Mouse (Mus musculus) lung, embryonic 15.5 days (tissue): ENCODE data around the gene Whrn. TPM values are rescaled to one million over a fixed set of nuclear protein-coding genes. Genes with fewer than 3 reads are reported as not detected.
A peak's percentile ranks its signal among the peaks of the same experiment; 100 is the strongest.

ENCODE experiments used
- ATAC-seq: fragments of 200-750 bp; cut with Nextera tagmentation; 2 replicates; pipeline ENCODE4 v1.8.0; 2017; ENCODE audit warnings: moderate number of reproducible peaks, borderline replicate concordance; ENCODE audit not compliant: low FRiP score, low TSS enrichment; ENCODE audit errors: extremely low read depth
- H3K27ac ChIP-seq: fragments of 300-500 bp; sonication (generic); 2 replicates; pipeline ENCODE4 v1.5.1; 2015; ENCODE audit warnings: moderate library complexity, mild to moderate bottlenecking, inconsistent platforms
- H3K27me3 ChIP-seq: fragments of 300-500 bp; sonication (generic); 2 replicates; pipeline ENCODE4 v1.6.1; 2015; ENCODE audit warnings: inconsistent platforms
- H3K36me3 ChIP-seq: fragments of 300-500 bp; sonication (generic); 2 replicates; pipeline ENCODE4 v1.6.1; 2015; ENCODE audit warnings: inconsistent platforms
- H3K4me1 ChIP-seq: fragments of 300-500 bp; sonication (generic); 2 replicates; pipeline ENCODE4 v1.6.1; 2015; ENCODE audit warnings: inconsistent platforms
- H3K4me2 ChIP-seq: fragments of 300-500 bp; sonication (generic); 2 replicates; pipeline ENCODE4 v1.6.1; 2015; ENCODE audit warnings: inconsistent platforms, mild to moderate bottlenecking, moderate library complexity
- H3K4me3 ChIP-seq: fragments of 300-500 bp; sonication (generic); 2 replicates; pipeline ENCODE4 v1.5.1; 2015; ENCODE audit warnings: mild to moderate bottlenecking, inconsistent platforms
- H3K9ac ChIP-seq: fragments of 300-500 bp; sonication (generic); 2 replicates; pipeline ENCODE4 v1.6.1; 2015; ENCODE audit warnings: inconsistent platforms
- H3K9me3 ChIP-seq: fragments of 300-500 bp; sonication (generic); 2 replicates; pipeline ENCODE4 v1.6.1; 2016; ENCODE audit warnings: inconsistent platforms
- WGBS: fragments of 180-500 bp; shearing (Covaris S2); methylation state at CpG from one replicate; pipeline ENCODE4 v1.1.7; 2015; 5-methylcytosine and 5-hydroxymethylcytosine counted together
- polyA plus RNA-seq: library from polyadenylated mRNA; unstranded; fragments of >200 nt; fragmentation: Nextera tagmentation; extraction: Ambion mirVana; gene quantifications from 2 replicates; pipeline ENCODE4 v1.2.1, GENCODE M21; 2015

Gene Whrn
- polyA plus RNA-seq: 2.7 and 2.8 TPM in 2 replicates

DNA sequence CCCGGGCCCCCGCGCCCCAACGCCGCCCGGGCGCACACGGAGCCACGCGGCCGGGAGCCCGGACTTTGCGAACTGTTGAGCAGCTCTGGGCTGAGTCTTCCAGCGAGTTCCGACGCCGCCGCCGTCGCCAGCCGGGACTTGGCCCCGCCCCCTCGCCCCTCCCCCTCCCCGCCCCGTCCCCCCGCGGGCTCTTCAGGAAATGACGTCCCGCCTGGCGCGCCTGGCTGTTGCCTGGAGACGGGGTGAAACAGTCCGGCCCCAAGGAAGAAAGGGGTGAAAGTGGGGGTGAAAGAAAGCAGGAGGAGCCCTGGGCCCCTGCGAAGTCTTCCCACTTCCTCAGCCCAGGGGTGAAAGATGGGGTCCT is at the start of gene Whrn:
Whrn (minus strand) TSS at position 77 of the 364 bp plus-strand sequence.
- peak; percentile 86 for ATAC-seq
- Histone ChIP-seq H3K9me3 (no peaks in the 10 kb centered on the region), H3K4me3 (peak within 1 kb of the TSS; percentile 82), H3K27ac (no peak within 1 kb of the TSS), H3K4me1 (peaks cover 27% of the 10 kb centered on the region), H3K27me3 (peaks cover 43% of the 10 kb centered on the region), H3K36me3 (no peaks in the 10 kb centered on the region), H3K9ac (peak within 1 kb of the TSS; percentile 61), H3K4me2 (peak within 1 kb of the TSS; percentile 98)
- WGBS: under 1% methylated on average over 31 of the region's 34 CpGs

DNA sequence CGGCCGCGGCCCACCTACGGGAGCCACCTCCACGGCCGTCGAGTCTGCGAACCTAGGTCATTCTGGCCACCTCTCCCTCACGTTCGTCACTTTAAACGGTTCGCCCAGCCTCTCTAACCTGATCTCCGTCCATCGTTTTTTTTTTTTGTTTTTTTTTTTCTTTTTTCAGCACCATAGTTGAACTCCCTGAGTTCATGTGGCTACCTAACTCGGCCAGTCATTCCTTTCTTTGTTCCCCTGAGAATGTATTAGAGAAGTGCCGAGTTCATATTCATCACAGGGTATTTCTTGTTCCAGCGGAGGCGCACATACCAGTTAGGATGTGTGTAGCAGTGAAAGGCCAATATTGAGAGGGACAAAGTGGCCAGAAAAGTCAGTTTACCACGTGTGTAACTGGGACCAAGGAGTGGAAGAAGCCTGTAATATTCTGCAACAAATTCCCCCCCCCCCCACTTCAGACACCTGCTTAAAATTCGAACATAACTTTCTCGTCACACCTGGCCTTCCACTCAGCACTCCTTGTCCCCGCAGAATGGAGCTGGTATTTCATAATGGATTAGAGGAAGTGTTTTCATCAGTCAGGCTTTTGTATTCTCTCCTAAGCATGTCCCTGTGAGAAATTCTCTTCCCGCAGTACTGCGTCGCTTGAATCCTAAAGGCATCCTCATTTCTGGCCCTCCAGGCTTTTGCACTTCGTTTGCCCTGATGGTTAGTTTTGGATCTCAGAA is 49.6 kb upstream of the Whrn start:
- WGBS: 15% methylated on average over 26 of the region's 26 CpGs
- Histone ChIP-seq H3K27me3 (no peaks in the 10 kb centered on the region), H3K9ac (peak overlapping the region; percentile 83), H3K36me3 (peaks cover 16% of the 10 kb centered on the region), H3K4me3 (peak overlapping the region; percentile 76), H3K9me3 (no peaks in the 10 kb centered on the region), H3K4me2 (peak overlapping the region; percentile 63), H3K27ac (peak overlapping the region; percentile 76), H3K4me1 (peaks cover 23% of the 10 kb centered on the region)
- ATAC-seq: peak; percentile 20; the same call in 1 of the 2 replicates

DNA sequence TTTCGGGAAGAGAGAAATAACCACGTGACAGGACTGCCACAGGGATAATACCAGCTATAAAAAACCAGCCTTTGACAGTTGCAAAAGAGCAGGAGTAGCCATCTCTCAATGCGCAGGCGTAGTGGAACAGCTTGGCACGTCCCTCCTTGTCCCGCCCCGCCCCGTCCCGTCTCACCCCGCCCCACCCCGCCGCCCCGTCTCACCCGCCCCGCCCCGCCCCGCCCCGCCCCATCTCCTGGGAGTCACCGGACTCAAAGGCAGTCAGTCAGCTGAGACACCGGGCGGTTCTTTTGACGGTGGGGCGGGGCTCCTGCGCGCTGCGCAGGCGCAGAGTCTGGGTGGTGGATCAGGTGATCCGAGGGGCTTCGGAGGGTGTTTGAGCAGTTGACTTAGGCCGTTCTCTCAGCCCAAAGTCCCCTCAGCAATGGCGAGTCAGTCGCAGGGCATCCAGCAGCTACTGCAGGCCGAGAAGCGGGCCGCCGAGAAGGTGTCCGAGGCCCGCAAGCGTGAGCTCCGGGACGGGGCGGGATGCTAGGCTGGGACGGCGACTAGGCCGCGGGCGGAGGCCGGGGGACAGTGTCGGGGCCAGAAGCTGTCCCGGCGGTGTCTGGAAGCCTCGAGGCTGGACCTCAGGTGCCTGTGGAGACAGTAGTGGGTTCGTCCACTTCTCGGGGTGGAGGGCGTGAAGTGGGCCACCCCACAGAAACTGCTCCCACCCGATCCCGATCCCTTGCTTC is 48.9 kb upstream of the Whrn start, which contains the start of gene Atp6v1g1:
Atp6v1g1 (plus strand) TSS at position 279 of the 737 bp plus-strand sequence.
- H3K4me1 ChIP-seq: peaks cover 23% of the 10 kb centered on the region
- under 1% methylated on average over 55 of the region's 57 CpGs for WGBS
- H3K4me3 ChIP-seq: peak within 1 kb of the TSS; percentile 76
- peak; percentile 93 for ATAC-seq
- no peaks in the 10 kb centered on the region for H3K9me3 ChIP-seq
- H3K36me3 ChIP-seq: peaks cover 16% of the 10 kb centered on the region
- peak within 1 kb of the TSS; percentile 63 for H3K4me2 ChIP-seq
- H3K27me3 ChIP-seq: no peaks in the 10 kb centered on the region
- peak within 1 kb of the TSS; percentile 83 for H3K9ac ChIP-seq
- peak within 1 kb of the TSS; percentile 76 for H3K27ac ChIP-seq

DNA sequence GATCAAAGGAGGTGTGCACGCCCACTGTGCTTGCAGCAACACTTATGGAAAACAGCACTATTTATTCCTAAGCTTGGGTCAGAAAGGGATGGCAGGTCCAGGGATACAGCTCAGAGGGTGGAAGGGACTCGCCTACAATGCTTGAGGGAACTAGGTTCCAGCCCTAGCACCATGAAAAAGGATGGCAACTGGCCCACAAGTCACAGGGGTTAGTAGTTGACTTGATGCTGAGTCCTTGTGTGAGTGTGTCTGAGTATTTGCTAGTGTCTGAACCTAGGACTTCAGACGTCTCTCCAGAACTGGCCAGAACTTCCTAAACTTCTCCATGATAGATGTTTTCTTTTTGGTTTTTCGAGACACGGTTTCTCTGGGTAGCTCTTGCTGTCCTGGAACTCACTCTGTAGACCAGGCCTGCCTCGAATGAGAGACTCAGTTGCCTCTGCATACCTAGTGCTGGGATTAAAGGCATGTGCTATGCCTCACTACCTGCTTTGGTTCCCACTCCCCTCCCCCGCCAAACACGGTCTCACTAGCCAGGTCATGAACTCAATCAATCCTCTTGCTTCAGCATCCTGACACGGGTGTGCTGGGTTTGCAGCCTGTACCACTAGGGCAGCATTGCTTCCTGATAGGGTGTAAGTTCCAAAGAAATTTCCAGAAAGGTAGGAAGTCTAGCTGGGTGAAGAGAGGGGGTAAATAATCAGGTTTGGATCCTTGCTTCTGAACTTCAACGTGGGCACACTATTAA is 48.1 kb upstream of the Whrn start:
- ATAC-seq: peak; percentile 47; the same call in 1 of the 2 replicates
- Histone ChIP-seq H3K36me3 (peaks cover 8% of the 10 kb centered on the region), H3K9ac (no peak overlapping the region), H3K4me1 (peaks cover 23% of the 10 kb centered on the region), H3K9me3 (no peaks in the 10 kb centered on the region), H3K4me3 (peak overlapping the region; percentile 76), H3K4me2 (peak overlapping the region; percentile 46), H3K27ac (peak overlapping the region; percentile 53), H3K27me3 (no peaks in the 10 kb centered on the region)
- WGBS: 45% methylated on average over 10 of the region's 10 CpGs

DNA sequence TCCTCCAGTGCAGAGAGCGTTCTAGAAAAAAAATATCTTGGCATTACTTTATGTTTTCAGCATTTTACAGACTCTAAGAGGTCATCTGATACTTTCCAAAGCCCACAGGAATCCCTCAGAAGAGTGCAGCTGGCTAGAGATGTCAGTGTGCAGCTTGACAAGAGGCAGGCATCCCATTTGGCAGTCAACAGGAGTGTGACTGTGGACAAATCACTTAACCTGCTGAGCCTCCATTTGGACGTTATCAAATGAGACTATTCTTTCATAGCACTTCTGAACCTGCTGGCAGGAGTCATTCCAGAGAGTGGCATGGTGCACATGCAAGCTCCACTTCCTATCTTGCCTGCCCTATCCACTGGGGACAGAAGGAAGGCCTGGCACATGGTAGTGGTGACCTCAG is 46.4 kb upstream of the Whrn start:
- Histone ChIP-seq H3K27ac (no peak overlapping the region), H3K4me2 (no peak overlapping the region), H3K9ac (no peak overlapping the region), H3K36me3 (no peaks in the 10 kb centered on the region), H3K4me3 (no peak overlapping the region), H3K9me3 (no peaks in the 10 kb centered on the region), H3K27me3 (no peaks in the 10 kb centered on the region), H3K4me1 (peaks cover 21% of the 10 kb centered on the region)
- 40% methylated on average over 2 of the region's 2 CpGs for WGBS
- ATAC-seq: no peak

DNA sequence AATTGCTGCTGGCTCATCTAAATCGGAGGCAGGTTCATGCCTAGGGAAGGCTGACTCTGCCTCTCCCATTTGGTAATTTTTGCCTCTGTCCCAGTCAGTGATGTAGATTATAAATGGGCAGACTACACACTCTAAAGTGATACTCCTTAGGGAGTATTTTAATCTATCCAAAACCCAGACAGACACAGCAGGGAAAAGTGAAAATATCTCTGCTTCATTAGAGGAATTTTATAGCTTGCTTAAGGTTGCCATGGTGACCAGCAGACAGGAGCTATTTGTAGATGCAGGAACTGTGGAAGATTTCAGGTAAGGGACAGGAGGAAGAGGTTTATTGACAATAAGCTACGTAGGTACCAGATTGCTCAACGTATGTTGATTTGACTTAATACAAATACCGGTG is 41.8 kb upstream of the Whrn start:
- ATAC-seq: no peak
- H3K27me3 ChIP-seq: no peaks in the 10 kb centered on the region
- no peaks in the 10 kb centered on the region for H3K9me3 ChIP-seq
- H3K9ac ChIP-seq: no peak overlapping the region
- H3K4me2 ChIP-seq: no peak overlapping the region
- 78% methylated on average over 4 of the region's 4 CpGs for whole genome bisulfite sequencing
- no peak overlapping the region for H3K4me3 ChIP-seq
- H3K4me1 ChIP-seq: no peaks in the 10 kb centered on the region
- H3K27ac ChIP-seq: no peak overlapping the region
- no peaks in the 10 kb centered on the region for H3K36me3 ChIP-seq

DNA sequence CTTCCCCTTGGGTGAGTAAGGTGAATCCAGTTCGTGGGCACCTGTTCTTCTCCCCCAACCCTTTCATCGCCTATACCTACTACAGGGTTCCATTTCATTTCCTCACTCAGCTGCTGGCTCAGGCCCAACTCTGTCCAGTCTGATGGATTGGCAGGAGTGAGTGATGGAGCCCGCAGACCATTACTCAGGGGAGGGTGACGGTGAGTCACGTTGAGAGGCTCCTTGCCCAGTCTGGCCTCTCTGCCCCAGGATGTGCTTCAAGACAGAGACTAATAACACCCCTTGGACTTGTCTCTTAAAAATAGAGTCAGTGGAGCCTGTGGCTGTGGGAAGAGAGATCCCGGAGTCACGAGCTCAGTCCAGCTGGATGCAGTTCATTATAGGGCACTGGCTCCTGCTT is 34.6 kb upstream of the Whrn start:
- Histone ChIP-seq H3K27ac (no peak overlapping the region), H3K27me3 (no peaks in the 10 kb centered on the region), H3K4me3 (no peak overlapping the region), H3K4me1 (no peaks in the 10 kb centered on the region), H3K9me3 (no peaks in the 10 kb centered on the region), H3K9ac (no peak overlapping the region), H3K36me3 (no peaks in the 10 kb centered on the region), H3K4me2 (no peak overlapping the region)
- ATAC-seq: no peak
- 55% methylated on average over 7 of the region's 7 CpGs for WGBS

DNA sequence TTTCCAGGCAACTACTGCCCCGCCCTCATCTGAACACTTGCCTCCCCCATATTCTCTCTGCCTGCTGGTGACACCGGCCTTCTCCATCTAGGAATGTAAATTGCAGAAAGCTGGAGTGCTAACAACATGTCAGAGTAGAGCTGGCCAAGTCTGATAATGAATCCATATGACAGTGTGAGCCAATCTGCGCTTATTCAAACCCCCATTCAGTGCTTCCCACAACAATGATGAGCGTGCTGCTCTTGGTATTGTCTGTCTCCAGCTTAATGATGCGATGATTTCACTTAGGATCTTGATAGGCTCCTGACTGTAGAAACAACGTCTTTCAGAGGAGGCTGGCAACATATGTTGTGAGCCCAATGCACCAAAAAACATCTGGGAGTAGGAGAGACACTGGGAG is 33.2 kb upstream of the Whrn start:
- H3K9ac ChIP-seq: no peak overlapping the region
- no peaks in the 10 kb centered on the region for H3K4me1 ChIP-seq
- WGBS: 68% methylated on average over 6 of the region's 6 CpGs

DNA sequence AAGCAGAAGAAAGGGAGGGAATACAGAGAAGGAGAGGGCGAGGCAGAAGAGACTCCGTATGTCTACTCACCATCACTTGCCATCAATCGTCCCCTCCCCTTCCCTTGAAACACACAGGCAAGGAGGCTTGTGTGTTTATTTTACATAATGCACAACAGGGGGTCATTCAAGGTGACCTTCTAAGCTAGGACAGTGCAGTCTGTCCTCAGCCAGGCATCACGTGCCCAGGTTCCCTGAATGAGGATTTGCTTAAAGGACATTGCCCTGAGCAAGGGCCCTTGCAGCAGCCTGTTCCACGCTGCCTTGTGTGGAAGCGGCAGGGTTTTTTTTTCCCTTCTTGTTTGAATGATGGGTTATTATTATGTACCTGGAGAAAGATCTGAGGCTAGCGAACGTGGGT is 29.7 kb upstream of the Whrn start:
- H3K36me3 ChIP-seq: no peaks in the 10 kb centered on the region
- no peaks in the 10 kb centered on the region for H3K4me1 ChIP-seq
- H3K4me3 ChIP-seq: no peak overlapping the region
- H3K27ac ChIP-seq: no peak overlapping the region
- ATAC-seq: no peak
- no peak overlapping the region for H3K9ac ChIP-seq
- H3K4me2 ChIP-seq: no peak overlapping the region
- no peaks in the 10 kb centered on the region for H3K27me3 ChIP-seq
- WGBS: 74% methylated on average over 8 of the region's 8 CpGs
- no peaks in the 10 kb centered on the region for H3K9me3 ChIP-seq

More for the DNA sequence above, 33.2 kb upstream of the Whrn start:
- no peaks in the 10 kb centered on the region for H3K36me3 ChIP-seq
- no peaks in the 10 kb centered on the region for H3K9me3 ChIP-seq
- no peaks in the 10 kb centered on the region for H3K27me3 ChIP-seq
- no peak overlapping the region for H3K4me3 ChIP-seq
- no peak overlapping the region for H3K27ac ChIP-seq
- ATAC-seq: no peak
- no peak overlapping the region for H3K4me2 ChIP-seq

DNA sequence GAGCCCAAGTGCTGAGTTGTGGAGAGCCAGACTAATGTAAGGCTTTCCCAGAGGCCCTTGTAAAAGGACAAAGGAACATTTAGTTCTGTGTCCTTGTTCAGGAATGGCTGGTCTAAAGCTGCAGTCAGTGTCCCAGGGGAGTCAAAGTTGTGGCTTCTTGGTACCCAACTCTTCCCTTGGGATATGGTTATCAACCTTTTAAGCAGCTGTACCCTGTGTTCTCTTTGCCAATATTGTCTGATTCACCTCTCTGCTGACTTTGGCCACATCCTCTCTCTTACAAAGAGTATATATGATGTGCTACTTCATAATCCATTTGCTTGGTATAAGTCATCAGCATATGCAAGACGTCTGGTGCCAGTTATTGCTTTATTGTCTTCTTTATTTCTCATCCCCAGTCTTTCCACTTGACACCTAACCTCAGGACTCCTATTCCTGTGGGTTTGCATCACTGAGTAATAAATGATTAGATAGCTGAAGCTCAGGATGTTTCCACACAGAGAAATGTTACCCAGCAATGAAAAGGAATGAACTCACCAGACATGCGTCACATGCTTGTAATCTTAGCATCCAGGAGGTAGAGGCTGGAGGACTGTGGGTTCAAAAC is 26.1 kb upstream of the Whrn start:
- no peak for ATAC-seq
- no peaks in the 10 kb centered on the region for H3K4me1 ChIP-seq
- 72% methylated on average over 2 of the region's 2 CpGs for WGBS

DNA sequence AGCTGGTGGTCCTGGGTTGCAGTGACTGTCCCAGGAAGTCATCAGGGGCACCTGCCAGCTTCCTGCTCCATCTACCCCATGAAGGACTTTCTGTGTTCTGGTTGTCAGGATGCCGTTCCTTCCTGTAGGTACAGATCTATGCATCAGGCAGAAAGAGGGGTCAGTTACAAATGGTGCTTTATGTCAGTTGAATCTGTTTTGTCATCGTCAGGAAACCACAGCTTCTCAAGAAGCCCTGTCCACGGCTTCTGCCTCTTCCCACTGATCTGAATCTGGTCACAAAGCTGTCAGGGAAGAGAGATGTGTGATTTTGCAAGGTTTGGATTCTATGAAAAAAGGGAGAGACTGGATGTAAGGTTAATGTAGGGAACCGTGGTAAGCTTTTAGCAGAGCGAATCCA is 19.2 kb upstream of the Whrn start:
- no peaks in the 10 kb centered on the region for H3K36me3 ChIP-seq
- no peak overlapping the region for H3K9ac ChIP-seq
- H3K27me3 ChIP-seq: no peaks in the 10 kb centered on the region
- H3K4me1 ChIP-seq: no peaks in the 10 kb centered on the region
- H3K4me3 ChIP-seq: no peak overlapping the region
- no peak overlapping the region for H3K27ac ChIP-seq
- ATAC-seq: no peak
- H3K9me3 ChIP-seq: no peaks in the 10 kb centered on the region
- no peak overlapping the region for H3K4me2 ChIP-seq
- 64% methylated on average over 5 of the region's 5 CpGs for WGBS

More for the DNA sequence above, 26.1 kb upstream of the Whrn start:
- Histone ChIP-seq H3K9me3 (no peaks in the 10 kb centered on the region), H3K27me3 (no peaks in the 10 kb centered on the region), H3K36me3 (no peaks in the 10 kb centered on the region), H3K4me3 (no peak overlapping the region), H3K4me2 (no peak overlapping the region), H3K9ac (no peak overlapping the region), H3K27ac (no peak overlapping the region)
